Mouse (Mus musculus) cortical plate, adult 2 months (tissue): ENCODE data around the gene Ssh1.

Experiments used
- CTCF ChIP-seq: fragments of 200-500 bp; IDR thresholded peaks from 2 replicates; pipeline ENCODE4 v1.5.1; 2011; ENCODE audit warnings: mild to moderate bottlenecking, control low read depth, low read length; ENCODE audit not compliant: insufficient read depth; ENCODE audit errors: extremely low read depth
- POLR2A ChIP-seq: fragments of 200-500 bp; IDR thresholded peaks from 2 replicates; pipeline ENCODE4 v1.6.1; 2011; ENCODE audit warnings: mild to moderate bottlenecking, low read length, control low read depth; ENCODE audit not compliant: insufficient read depth; ENCODE audit errors: extremely low read depth

DNA sequence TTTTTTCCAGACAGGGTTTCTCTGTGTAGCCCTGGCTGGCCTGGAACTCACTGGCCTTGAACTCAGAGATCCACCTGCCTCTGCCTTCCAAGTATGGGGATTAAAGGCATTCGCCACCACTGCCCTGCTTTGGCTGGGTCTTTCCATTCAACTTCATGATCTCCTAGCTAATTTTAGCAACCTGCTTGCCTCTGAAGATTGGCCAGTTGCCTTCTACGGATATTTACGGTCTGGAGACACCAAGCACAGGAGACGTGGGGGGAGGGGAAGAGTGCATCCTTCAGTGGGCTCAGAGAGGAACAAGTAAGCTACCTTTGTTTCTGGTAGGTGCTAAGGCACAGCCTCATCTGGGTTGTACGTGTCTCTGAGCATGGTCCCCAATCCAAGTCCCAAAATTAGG is 38.4 kb downstream of the Ssh1 start:
- TF ChIP-seq CTCF: no peak
- TF ChIP-seq POLR2A: no peak
